Mouse (Mus musculus) urinary bladder, postnatal 14 days (tissue): ENCODE data around the gene Polh.

Experiments
- DNase-seq: peaks from one replicate; pipeline ENCODE4 v3.0.0; 2021; ENCODE audit warnings: low spot score

Gene Polh

GRCm38 (mm10) chr17:46202421-46203071 is at the start of gene Polh, which contains the start of gene Xpo5:
TSS of gene Polh (minus strand) at chr17:46202645.
TSS of gene Xpo5 (plus strand) at chr17:46202782.
- DNase-seq, result peak; percentile 93

- DNase-seq, result no peak
These were observed 48.7 kb upstream of the Polh start for GRCm38 (mm10) chr17:46251174-46251573.

- DNase-seq, result no peak
These were observed 45.7 kb upstream of the Polh start for GRCm38 (mm10) chr17:46248189-46248522.

GRCm38 (mm10) chr17:46247512-46248188 is 45.2 kb upstream of the Polh start, which contains the start of the genes Polr1c and Yipf3:
TSS of gene Polr1c (minus strand) at chr17:46248054.
TSS of gene Yipf3 (plus strand) at chr17:46248080.
- peak; percentile 98 for DNase-seq

GRCm38 (mm10) chr17:46244579-46244978 is 42.1 kb upstream of the Polh start:
- DNase-seq, result no peak

GRCm38 (mm10) chr17:46243624-46244023 is 41.2 kb upstream of the Polh start:
- DNase-seq, result no peak

- DNase-seq, result no peak
These were observed 40.5 kb upstream of the Polh start for GRCm38 (mm10) chr17:46242993-46243392.

- no peak for DNase-seq
These were observed 39.8 kb upstream of the Polh start for GRCm38 (mm10) chr17:46242274-46242673.

- DNase-seq, result no peak
These were observed 39.0 kb upstream of the Polh start for GRCm38 (mm10) chr17:46241471-46241870.

GRCm38 (mm10) chr17:46239516-46240114 is 37.2 kb upstream of the Polh start:
- no peak for DNase-seq

- DNase-seq, result no peak
These were observed 35.0 kb upstream of the Polh start for GRCm38 (mm10) chr17:46237480-46237879.

- DNase-seq, result no peak
These were observed 34.6 kb upstream of the Polh start for GRCm38 (mm10) chr17:46237079-46237478.

- DNase-seq, result no peak
These were observed 33.6 kb upstream of the Polh start for GRCm38 (mm10) chr17:46236067-46236466.

GRCm38 (mm10) chr17:46227576-46227975 is 25.1 kb upstream of the Polh start:
- no peak for DNase-seq

- DNase-seq, result no peak
These were observed 19.2 kb upstream of the Polh start for GRCm38 (mm10) chr17:46221601-46222000.

GRCm38 (mm10) chr17:46210550-46210949 is 8.1 kb upstream of the Polh start:
- DNase-seq, result peak; percentile 26

GRCm38 (mm10) chr17:46206676-46207075 is 4.2 kb upstream of the Polh start:
- DNase-seq, result no peak

- peak; percentile 41 for DNase-seq
These were observed 633 bp upstream of the Polh start for GRCm38 (mm10) chr17:46203078-46203477.

- DNase-seq, result no peak
These were observed 1.3 kb downstream of the Polh start for GRCm38 (mm10) chr17:46201151-46201550.

GRCm38 (mm10) chr17:46188829-46189228 is 13.6 kb downstream of the Polh start:
- DNase-seq, result no peak

- no peak for DNase-seq
These were observed 20.2 kb downstream of the Polh start for GRCm38 (mm10) chr17:46182273-46182672.

- DNase-seq, result no peak
These were observed 31.9 kb downstream of the Polh start for GRCm38 (mm10) chr17:46170538-46170937.

GRCm38 (mm10) chr17:46168768-46169167 is 33.7 kb downstream of the Polh start:
- DNase-seq, result no peak
